Mouse (Mus musculus): ENCODE data around the gene Lrrc40. TPM values are rescaled to one million over a fixed set of nuclear protein-coding genes. Genes with fewer than 3 reads are reported as not detected.

Lrrc40 gene
- total and polyA plus RNA-seq, 3 experiments: 61.3 to 232 (median 144) TPM

DNA sequence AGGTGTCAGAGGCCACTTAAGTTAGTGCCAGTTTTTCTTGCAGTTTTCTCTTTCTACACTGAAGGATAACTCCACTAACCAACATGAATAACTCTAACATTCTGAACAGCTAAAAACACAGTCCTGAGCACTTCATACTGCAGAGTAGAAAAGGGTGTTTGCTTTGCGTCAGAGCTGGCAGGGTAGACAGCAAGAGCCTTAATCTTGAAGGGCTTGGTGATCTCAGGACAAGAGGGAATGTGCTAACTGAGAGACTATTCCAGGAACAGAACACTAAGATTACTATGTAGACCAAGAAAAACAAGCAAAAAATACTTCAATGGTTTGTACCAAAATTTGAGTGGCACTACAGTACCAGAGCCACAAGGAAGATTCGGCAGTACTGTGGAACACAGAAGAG lies 38.5 kb downstream of the Lrrc40 start:
- in situ Hi-C loops (cut with MboI; ENCODE audit: low pct_ligation_motif_present, low pct_unique_long_range_greater_than_20kb, low sequenced_read_pairs): no loop called here
- TF ChIP-seq CHD2 (IDR thresholded peaks at IDR 0.05; ENCODE audit: low read length): no peak
- TF ChIP-seq USF2 (conservative IDR thresholded peaks at IDR 0.05; ENCODE audit: low read depth, low read length): no peak
- no peak for TF ChIP-seq EP300 (IDR thresholded peaks at IDR 0.05; ENCODE audit: low read length)
- no peak for TF ChIP-seq ZKSCAN1 (IDR thresholded peaks at IDR 0.05; ENCODE audit: borderline replicate concordance, low read depth, low read length)
- TF ChIP-seq ZNF384 (IDR thresholded peaks at IDR 0.05; ENCODE audit: low read depth, low read length): no peak
- TF ChIP-seq KAT2A (IDR thresholded peaks at IDR 0.05; ENCODE audit: insufficient replicate concordance, low read length): no peak
- no peak for TF ChIP-seq SMC3 (IDR thresholded peaks at IDR 0.05; ENCODE audit: low read depth, low read length)
- TF ChIP-seq SIN3A (IDR thresholded peaks at IDR 0.05; ENCODE audit: low read length): no peak
- TF ChIP-seq ELF1 (IDR thresholded peaks at IDR 0.05; ENCODE audit: low read depth, low read length): no peak
- TF ChIP-seq UBTF (IDR thresholded peaks at IDR 0.05; ENCODE audit: low read depth, low read length): no peak
- no peaks in the 10 kb centered on the region for H3K27me3 ChIP-seq (replicated peaks)
- no peaks in the 10 kb centered on the region for H3K79me2 ChIP-seq (replicated peaks; ENCODE audit: control insufficient read depth, extremely low read depth, insufficient read depth, poor library complexity, severe bottlenecking)
- H3K4me3 ChIP-seq (replicated peaks in 1 of 3; ENCODE audit: low read depth in 2 of 3, low read length in 2 of 3, poor library complexity in 1 of 3): no peak overlapping the region
- no peak for DNase-seq (ENCODE audit: extremely low read depth)
- no peak overlapping the region for H3K4me2 ChIP-seq (ENCODE audit: insufficient read depth, low read depth, poor library complexity, severe bottlenecking)
- dilution Hi-C loops (cut with MboI; ENCODE audit: extremely low pct_ligation_motif_present, extremely low pct_unique_long_range_greater_than_20kb, low sequenced_read_pairs): no loop called here
- H3K4me1 ChIP-seq (ENCODE audit: control insufficient read depth in 1 of 2, insufficient read depth in 2 of 2): peaks cover 6 to 29% of the 10 kb centered on the region in 2 experiments
- H3K36me3 ChIP-seq (replicated peaks in 1 of 2; ENCODE audit: control insufficient read depth in 1 of 2, insufficient read depth in 1 of 2, low read length in 1 of 2): peaks cover 0 to 14% of the 10 kb centered on the region in 2 experiments
- no peak overlapping the region for H3K9ac ChIP-seq (ENCODE audit: insufficient read depth, low read depth)
- no peak overlapping the region for H3K27ac ChIP-seq (ENCODE audit: insufficient read depth, low read depth)
- no peaks in the 10 kb centered on the region for H3K9me3 ChIP-seq (replicated peaks; ENCODE audit: low read length)

DNA sequence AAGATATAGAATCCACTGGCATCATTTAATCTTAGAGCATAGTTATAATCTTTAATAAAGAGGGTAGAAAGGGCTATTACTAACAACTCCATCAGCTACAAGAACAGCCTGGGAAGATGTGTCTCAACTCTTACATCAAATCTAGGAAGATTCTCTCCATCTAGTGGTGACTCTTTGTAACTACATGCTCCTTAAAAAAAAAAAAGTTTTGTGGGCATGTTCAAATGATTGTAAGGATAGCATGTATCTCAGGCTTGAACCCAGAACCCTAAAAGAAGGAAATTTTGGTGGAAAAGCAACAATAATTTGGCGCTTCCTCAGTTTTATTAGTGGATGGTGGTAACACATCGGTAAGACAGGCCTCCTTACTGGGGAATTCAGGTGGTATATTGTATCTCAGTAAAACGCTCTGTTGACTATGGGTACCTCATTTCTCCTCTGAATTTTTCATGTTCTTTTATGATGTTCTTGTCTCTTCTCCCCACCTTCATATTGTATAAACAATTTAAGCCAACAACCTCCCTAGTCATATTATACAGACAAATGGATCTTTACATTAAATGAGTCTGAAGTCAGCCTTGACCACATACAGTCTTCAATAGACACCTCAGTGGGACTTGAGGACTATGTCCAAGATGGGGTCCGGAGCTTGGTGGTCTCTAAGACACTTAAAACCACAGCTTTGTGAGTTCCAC lies 40.4 kb downstream of the Lrrc40 start:
- peak overlapping the region; percentile 87 for H3K27ac ChIP-seq (ENCODE audit: insufficient read depth, low read depth)
- peak; percentile 91 for DNase-seq (ENCODE audit: extremely low read depth)
- dilution Hi-C loops (cut with MboI; ENCODE audit: extremely low pct_ligation_motif_present, extremely low pct_unique_long_range_greater_than_20kb, low sequenced_read_pairs): no loop called here
- H3K9me3 ChIP-seq (replicated peaks; ENCODE audit: low read length): no peaks in the 10 kb centered on the region
- in situ Hi-C loops (cut with MboI; ENCODE audit: low pct_ligation_motif_present, low pct_unique_long_range_greater_than_20kb, low sequenced_read_pairs): no loop called here
- peaks cover 0 to 2% of the 10 kb centered on the region in 2 experiments for H3K36me3 ChIP-seq (replicated peaks in 1 of 2; ENCODE audit: control insufficient read depth in 1 of 2, insufficient read depth in 1 of 2, low read length in 1 of 2)
- H3K9ac ChIP-seq (ENCODE audit: insufficient read depth, low read depth): peak overlapping the region; percentile 69
- H3K79me2 ChIP-seq (replicated peaks; ENCODE audit: control insufficient read depth, extremely low read depth, insufficient read depth, poor library complexity, severe bottlenecking): no peaks in the 10 kb centered on the region
- no peaks in the 10 kb centered on the region for H3K27me3 ChIP-seq (replicated peaks)
- H3K4me2 ChIP-seq (ENCODE audit: insufficient read depth, low read depth, poor library complexity, severe bottlenecking): peak overlapping the region; percentile 85
- H3K4me3 ChIP-seq (replicated peaks in 1 of 3; ENCODE audit: low read depth in 2 of 3, low read length in 2 of 3, poor library complexity in 1 of 3): peak overlapping the region in 1 of 3 experiments; percentile 23
- peaks cover 16 to 47% of the 10 kb centered on the region in 2 experiments for H3K4me1 ChIP-seq (ENCODE audit: control insufficient read depth in 1 of 2, insufficient read depth in 2 of 2)
- TF ChIP-seq ZC3H11A (IDR thresholded peaks at IDR 0.05; ENCODE audit: low read depth, low read length): peak; percentile 58; the same call in 1 of the 2 replicates
- peak; percentile 89 to 95 for TF ChIP-seq CTCF (conservative IDR thresholded peaks at IDR 0.05 in 1 of 2, IDR thresholded peaks at IDR 0.05 in 1 of 2; ENCODE audit: low read depth in 2 of 2, low read length in 2 of 2)
- TF ChIP-seq ZNF384 (IDR thresholded peaks at IDR 0.05; ENCODE audit: low read depth, low read length): peak; percentile 99
- TF ChIP-seq MXI1 (IDR thresholded peaks at IDR 0.05; ENCODE audit: low read depth, low read length): no peak; the same call in 1 of the 2 replicates
- 0 out of 2 replicates have a peak, but pooled peaks have one; percentile 14 for TF ChIP-seq JUN (IDR thresholded peaks at IDR 0.05; ENCODE audit: insufficient read depth, low read depth, low read length)
- no peak; the same call in 1 of the 2 replicates for TF ChIP-seq ETS1 (conservative IDR thresholded peaks at IDR 0.05; ENCODE audit: low read depth, low read length)
- no peak for TF ChIP-seq NRF1 (IDR thresholded peaks at IDR 0.05; ENCODE audit: low read depth, low read length)
- TF ChIP-seq MAFK (IDR thresholded peaks at IDR 0.05; ENCODE audit: insufficient replicate concordance, low read length): no peak
- TF ChIP-seq ZKSCAN1 (IDR thresholded peaks at IDR 0.05; ENCODE audit: borderline replicate concordance, low read depth, low read length): no peak; the same call in 1 of the 2 replicates
- TF ChIP-seq RAD21 (IDR thresholded peaks at IDR 0.05; ENCODE audit: low read depth, low read length): peak; percentile 90
- TF ChIP-seq UBTF (IDR thresholded peaks at IDR 0.05; ENCODE audit: low read depth, low read length): no peak
- no peak for TF ChIP-seq ZMIZ1 (IDR thresholded peaks at IDR 0.05; ENCODE audit: low read depth, low read length)
- TF ChIP-seq KAT2A (IDR thresholded peaks at IDR 0.05; ENCODE audit: insufficient replicate concordance, low read length): no peak
- TF ChIP-seq MAX (IDR thresholded peaks at IDR 0.05; ENCODE audit: low read length): peak; percentile 66
- TF ChIP-seq NELFE (IDR thresholded peaks at IDR 0.05; ENCODE audit: low read depth, low read length): 0 out of 2 replicates have a peak, but pooled peaks have one; percentile 13
- peak; percentile 76 for TF ChIP-seq JUND (conservative IDR thresholded peaks at IDR 0.05; ENCODE audit: low read depth, low read length)
- peak; percentile 92; the same call in 1 of the 2 replicates for TF ChIP-seq CHD1 (IDR thresholded peaks at IDR 0.05; ENCODE audit: low read depth, low read length)
- peak; percentile 27; the same call in 1 of the 2 replicates for TF ChIP-seq MEF2A (IDR thresholded peaks at IDR 0.05; ENCODE audit: borderline replicate concordance, low read depth, low read length)
- TF ChIP-seq RCOR1 (conservative IDR thresholded peaks at IDR 0.05; ENCODE audit: low read depth, low read length): 0 out of 2 replicates have a peak, but pooled peaks have one; percentile 8
- TF ChIP-seq MAZ (IDR thresholded peaks at IDR 0.05; ENCODE audit: low read depth, low read length): no peak
- no peak for TF ChIP-seq CHD2 (IDR thresholded peaks at IDR 0.05; ENCODE audit: low read length)
- TF ChIP-seq SIN3A (IDR thresholded peaks at IDR 0.05; ENCODE audit: low read length): peak; percentile 67
- TF ChIP-seq HCFC1 (IDR thresholded peaks at IDR 0.05; ENCODE audit: low read depth, low read length): peak; percentile 32; the same call in 1 of the 2 replicates
- peak; percentile 61 for TF ChIP-seq EP300 (IDR thresholded peaks at IDR 0.05; ENCODE audit: low read length)
- TF ChIP-seq BHLHE40 (IDR thresholded peaks at IDR 0.05; ENCODE audit: low read depth, low read length): 0 out of 2 replicates have a peak, but pooled peaks have one; percentile 14
- no peak for TF ChIP-seq POLR2AphosphoS2 (IDR thresholded peaks at IDR 0.05; ENCODE audit: low read depth, low read length)
